Mouse (Mus musculus): ENCODE measurements around the gene Gm45234. TPM values are rescaled to one million over a fixed set of nuclear protein-coding genes. Genes with fewer than 3 reads are reported as not detected.

Gene Gm45234
- polyA plus RNA-seq, 1 experiment from 2014 or later = not detected

- no peaks in the 10 kb centered on the region; the same call in 1 of the 2 replicates for H3K27me3 ChIP-seq (ENCODE audit: control insufficient read depth, insufficient read depth, low read length)
- peak; percentile 81 for ATAC-seq (replicated peaks; ENCODE audit: extremely low read depth, insufficient read depth, low FRiP score)
- H3K4me2 ChIP-seq (ENCODE audit: low read depth, low read length) = peak within 1 kb of the TSS; percentile 99
- H3K27ac ChIP-seq (ENCODE audit: low read length) = no peak within 1 kb of the TSS; the same call in 1 of the 2 replicates
- H3K4me1 ChIP-seq (ENCODE audit: control insufficient read depth, insufficient read depth, low read length) = peaks cover 8% of the 10 kb centered on the region
- peak within 1 kb of the TSS; percentile 75 for H3K9ac ChIP-seq (ENCODE audit: low read length)
- H3K36me3 ChIP-seq (ENCODE audit: control insufficient read depth, insufficient read depth) = no peaks in the 10 kb centered on the region
- no peaks in the 10 kb centered on the region for H3K9me3 ChIP-seq (replicated peaks; ENCODE audit: control insufficient read depth, low read length)
- peak within 1 kb of the TSS; percentile 66 for H3K4me3 ChIP-seq (ENCODE audit: low read length)
- WGBS = 2% methylated on average over 50 of the region's 54 CpGs
Measured at GRCm38 (mm10) chr6:124769101-124769765, 13.4 kb upstream of the Gm45234 start, which contains the start of gene Eno2. Gene Eno2 (minus strand): TSS chr6:124769673.

DNA sequence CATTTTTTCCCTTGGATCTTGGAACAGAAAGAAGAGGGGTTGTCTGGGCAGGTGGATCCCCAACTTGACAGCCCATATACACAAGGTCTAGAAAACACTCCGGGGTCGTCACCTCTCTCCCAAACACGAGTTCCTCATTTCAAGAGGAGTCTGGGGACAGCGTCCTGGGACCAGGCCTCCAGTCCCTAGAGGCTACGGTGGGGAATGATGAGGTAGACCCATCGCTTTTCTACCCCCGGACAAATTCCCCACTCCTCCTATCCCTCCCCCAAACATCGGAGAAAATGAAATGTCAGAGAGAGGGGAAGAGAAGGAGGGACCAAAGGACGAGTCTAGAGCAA is 12.9 kb upstream of the Gm45234 start:
- Histone ChIP-seq H3K27me3 (ENCODE audit: control insufficient read depth, insufficient read depth, low read length) (no peaks in the 10 kb centered on the region; the same call in 1 of the 2 replicates), H3K4me3 (ENCODE audit: low read length) (peak overlapping the region; percentile 66), H3K9me3 (replicated peaks; ENCODE audit: control insufficient read depth, low read length) (no peaks in the 10 kb centered on the region), H3K27ac (ENCODE audit: low read length) (no peak overlapping the region), H3K4me2 (ENCODE audit: low read depth, low read length) (peak overlapping the region; percentile 99), H3K9ac (ENCODE audit: low read length) (peak overlapping the region; percentile 75; the same call in 1 of the 2 replicates), H3K36me3 (ENCODE audit: control insufficient read depth, insufficient read depth) (no peaks in the 10 kb centered on the region), H3K4me1 (ENCODE audit: control insufficient read depth, insufficient read depth, low read length) (peaks cover 8% of the 10 kb centered on the region)
- WGBS = 7% methylated on average over 9 of the region's 9 CpGs
- no peak for ATAC-seq (replicated peaks; ENCODE audit: extremely low read depth, insufficient read depth, low FRiP score)

GRCm38 (mm10) chr6:124767920-124768703 is 12.3 kb upstream of the Gm45234 start:
- no peak overlapping the region; the same call in 1 of the 2 replicates for H3K4me3 ChIP-seq (ENCODE audit: low read length)
- 0 out of 2 replicates have a peak, but pooled peaks have one; percentile 34 for ATAC-seq (replicated peaks; ENCODE audit: extremely low read depth, insufficient read depth, low FRiP score)
- H3K4me2 ChIP-seq (ENCODE audit: low read depth, low read length) = peak overlapping the region; percentile 99
- H3K9me3 ChIP-seq (replicated peaks; ENCODE audit: control insufficient read depth, low read length) = no peaks in the 10 kb centered on the region
- no peak overlapping the region for H3K27ac ChIP-seq (ENCODE audit: low read length)
- H3K27me3 ChIP-seq (ENCODE audit: control insufficient read depth, insufficient read depth, low read length) = no peaks in the 10 kb centered on the region; the same call in 1 of the 2 replicates
- no peaks in the 10 kb centered on the region for H3K36me3 ChIP-seq (ENCODE audit: control insufficient read depth, insufficient read depth)
- H3K9ac ChIP-seq (ENCODE audit: low read length) = no peak overlapping the region
- WGBS = 34% methylated on average over 19 of the region's 19 CpGs
- peaks cover 8% of the 10 kb centered on the region for H3K4me1 ChIP-seq (ENCODE audit: control insufficient read depth, insufficient read depth, low read length)

GRCm38 (mm10) chr6:124767536-124767919 is 11.7 kb upstream of the Gm45234 start:
- 53% methylated on average over 4 of the region's 4 CpGs for WGBS
- ATAC-seq (replicated peaks; ENCODE audit: extremely low read depth, insufficient read depth, low FRiP score) = no peak
- Histone ChIP-seq H3K9ac (ENCODE audit: low read length) (no peak overlapping the region), H3K4me1 (ENCODE audit: control insufficient read depth, insufficient read depth, low read length) (peaks cover 8% of the 10 kb centered on the region), H3K4me2 (ENCODE audit: low read depth, low read length) (no peak overlapping the region), H3K27me3 (ENCODE audit: control insufficient read depth, insufficient read depth, low read length) (no peaks in the 10 kb centered on the region; the same call in 1 of the 2 replicates), H3K36me3 (ENCODE audit: control insufficient read depth, insufficient read depth) (no peaks in the 10 kb centered on the region), H3K4me3 (ENCODE audit: low read length) (no peak overlapping the region), H3K27ac (ENCODE audit: low read length) (no peak overlapping the region), H3K9me3 (replicated peaks; ENCODE audit: control insufficient read depth, low read length) (no peaks in the 10 kb centered on the region)

- Histone ChIP-seq H3K9ac (ENCODE audit: low read length) (no peak overlapping the region), H3K36me3 (ENCODE audit: control insufficient read depth, insufficient read depth) (no peaks in the 10 kb centered on the region), H3K4me3 (ENCODE audit: low read length) (no peak overlapping the region), H3K27me3 (ENCODE audit: control insufficient read depth, insufficient read depth, low read length) (no peaks in the 10 kb centered on the region; the same call in 1 of the 2 replicates), H3K27ac (ENCODE audit: low read length) (no peak overlapping the region), H3K9me3 (replicated peaks; ENCODE audit: control insufficient read depth, low read length) (no peaks in the 10 kb centered on the region), H3K4me1 (ENCODE audit: control insufficient read depth, insufficient read depth, low read length) (peaks cover 8% of the 10 kb centered on the region), H3K4me2 (ENCODE audit: low read depth, low read length) (no peak overlapping the region)
- WGBS = 85% methylated on average over 7 of the region's 7 CpGs
- no peak for ATAC-seq (replicated peaks; ENCODE audit: extremely low read depth, insufficient read depth, low FRiP score)
Measured at GRCm38 (mm10) chr6:124765951-124766350, 10.1 kb upstream of the Gm45234 start.

GRCm38 (mm10) chr6:124759259-124759658 is 3.4 kb upstream of the Gm45234 start:
- H3K27ac ChIP-seq (ENCODE audit: low read length) = peak overlapping the region; percentile 96
- H3K9ac ChIP-seq (ENCODE audit: low read length) = peak overlapping the region; percentile 94
- peak overlapping the region; percentile 67 for H3K4me2 ChIP-seq (ENCODE audit: low read depth, low read length)
- ATAC-seq (replicated peaks; ENCODE audit: extremely low read depth, insufficient read depth, low FRiP score) = peak; percentile 17; the same call in 1 of the 2 replicates
- H3K9me3 ChIP-seq (replicated peaks; ENCODE audit: control insufficient read depth, low read length) = no peaks in the 10 kb centered on the region
- 0 out of 2 replicates have a peak overlapping the region, but pooled peaks have one; percentile 11 for H3K4me3 ChIP-seq (ENCODE audit: low read length)
- 7% methylated on average over 5 of the region's 5 CpGs for WGBS
- H3K4me1 ChIP-seq (ENCODE audit: control insufficient read depth, insufficient read depth, low read length) = peaks cover 32% of the 10 kb centered on the region
- no peaks in the 10 kb centered on the region for H3K36me3 ChIP-seq (ENCODE audit: control insufficient read depth, insufficient read depth)
- no peaks in the 10 kb centered on the region for H3K27me3 ChIP-seq (ENCODE audit: control insufficient read depth, insufficient read depth, low read length)

- H3K4me2 ChIP-seq (ENCODE audit: low read depth, low read length) = peak overlapping the region; percentile 67
- H3K27me3 ChIP-seq (ENCODE audit: control insufficient read depth, insufficient read depth, low read length) = no peaks in the 10 kb centered on the region
- H3K9ac ChIP-seq (ENCODE audit: low read length) = peak overlapping the region; percentile 94
- no peak for ATAC-seq (replicated peaks; ENCODE audit: extremely low read depth, insufficient read depth, low FRiP score)
- peak overlapping the region; percentile 96 for H3K27ac ChIP-seq (ENCODE audit: low read length)
- H3K9me3 ChIP-seq (replicated peaks; ENCODE audit: control insufficient read depth, low read length) = no peaks in the 10 kb centered on the region
- H3K4me3 ChIP-seq (ENCODE audit: low read length) = 0 out of 2 replicates have a peak overlapping the region, but pooled peaks have one; percentile 11
- peaks cover 37% of the 10 kb centered on the region for H3K4me1 ChIP-seq (ENCODE audit: control insufficient read depth, insufficient read depth, low read length)
- no peaks in the 10 kb centered on the region for H3K36me3 ChIP-seq (ENCODE audit: control insufficient read depth, insufficient read depth)
- 51% methylated on average over 2 of the region's 2 CpGs for WGBS
Measured at GRCm38 (mm10) chr6:124758849-124759232, 3.0 kb upstream of the Gm45234 start.

DNA sequence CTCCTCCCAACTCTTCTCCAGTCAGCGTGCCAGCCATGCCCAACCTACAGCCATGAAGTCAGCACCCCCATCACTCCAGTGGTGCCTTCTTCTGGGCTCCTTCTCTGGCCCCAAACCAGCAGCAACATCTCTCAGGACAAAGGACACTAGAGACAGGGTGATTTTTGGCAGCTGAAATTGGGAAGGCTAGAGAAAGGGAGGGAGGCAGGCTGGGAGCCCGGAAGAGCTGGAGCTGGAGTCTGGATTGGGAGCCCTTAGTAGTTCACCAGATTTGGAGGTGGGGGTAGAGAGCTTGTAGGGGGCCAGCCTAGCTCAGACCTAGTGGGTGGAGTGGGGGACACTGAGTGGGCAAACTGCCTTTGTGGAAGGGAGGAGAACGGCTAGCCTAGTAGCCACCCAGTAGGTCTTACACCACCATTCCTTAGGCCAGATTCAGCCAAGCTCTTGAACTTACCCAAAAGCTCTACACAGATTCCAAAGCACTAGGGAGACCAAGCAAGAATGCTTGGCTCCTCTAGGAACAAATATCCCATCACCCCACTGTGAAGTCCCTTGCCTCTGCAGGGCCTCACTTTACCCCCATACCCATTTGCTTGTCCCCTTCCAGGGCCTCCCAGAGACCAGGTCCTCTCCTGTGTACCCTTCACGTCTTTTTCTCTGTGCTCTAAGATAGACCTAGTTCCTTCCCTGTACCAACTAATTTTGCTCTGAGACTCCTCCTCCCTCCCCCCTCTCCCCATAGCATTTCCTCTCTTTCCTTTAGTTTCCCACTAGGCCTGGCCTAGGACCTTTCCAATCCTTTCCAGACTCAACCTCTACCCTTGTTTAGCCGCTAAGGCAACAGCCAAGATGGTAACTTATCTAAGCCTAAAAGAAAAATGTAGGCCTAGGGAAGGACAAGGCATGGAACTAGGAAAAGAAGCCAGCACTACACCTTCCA is 2.4 kb upstream of the Gm45234 start:
- peak overlapping the region; percentile 94 for H3K9ac ChIP-seq (ENCODE audit: low read length)
- 39% methylated on average over 5 of the region's 5 CpGs for WGBS
- H3K27ac ChIP-seq (ENCODE audit: low read length) = peak overlapping the region; percentile 96
- peak; percentile 10; the same call in 1 of the 2 replicates for ATAC-seq (replicated peaks; ENCODE audit: extremely low read depth, insufficient read depth, low FRiP score)
- H3K4me2 ChIP-seq (ENCODE audit: low read depth, low read length) = peak overlapping the region; percentile 67
- H3K36me3 ChIP-seq (ENCODE audit: control insufficient read depth, insufficient read depth) = no peaks in the 10 kb centered on the region
- peak overlapping the region; percentile 82 for H3K4me3 ChIP-seq (ENCODE audit: low read length)
- no peaks in the 10 kb centered on the region for H3K9me3 ChIP-seq (replicated peaks; ENCODE audit: control insufficient read depth, low read length)
- no peaks in the 10 kb centered on the region for H3K27me3 ChIP-seq (ENCODE audit: control insufficient read depth, insufficient read depth, low read length)
- peaks cover 40% of the 10 kb centered on the region for H3K4me1 ChIP-seq (ENCODE audit: control insufficient read depth, insufficient read depth, low read length)

All from heart, embryonic 16.5 days (tissue).